Mouse (Mus musculus) kidney, postnatal 14 days (tissue): ENCODE data around the gene Gm2035.
"Not testable (repeated sequence)": the region's sequence is repeated elsewhere in the genome, so short reads cannot be mapped to it uniquely, and the experiment has no call there.

Experiments used
- DNase-seq: peaks from one replicate; pipeline ENCODE4 v3.0.0; 2022; ENCODE audit warnings: mixed read lengths

Gene Gm2035

GRCm38 (mm10) chr12:87919721-87920120, at the start of gene Gm2035:
Gene Gm2035, minus strand, starts transcription at chr12:87919857.
- DNase-seq: not testable (repeated sequence)

DNA sequence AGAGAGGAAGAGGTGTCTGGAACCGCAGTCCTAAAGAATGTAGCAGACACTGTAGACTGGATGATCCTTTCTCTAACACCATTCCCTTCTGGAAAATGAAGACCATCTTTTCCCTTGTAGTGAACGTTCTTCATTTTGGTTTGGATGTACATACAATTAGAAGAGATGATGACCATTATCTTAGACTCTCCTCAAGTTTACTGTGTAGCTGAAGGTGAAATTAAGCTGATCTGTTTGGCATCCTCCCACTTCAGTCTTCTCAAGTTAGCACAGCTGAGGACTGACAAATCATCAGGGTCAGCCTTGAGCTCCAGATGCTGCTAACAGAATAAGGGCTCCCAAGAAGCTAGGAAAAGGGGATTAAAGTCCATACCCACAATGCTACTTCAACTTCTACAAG, 34.1 kb upstream of the Gm2035 start, which contains the start of gene Gm2042:
Gene Gm2042, plus strand, starts transcription at position 301 of the 400 bp plus-strand sequence.
- DNase-seq: not testable (repeated sequence)

DNA sequence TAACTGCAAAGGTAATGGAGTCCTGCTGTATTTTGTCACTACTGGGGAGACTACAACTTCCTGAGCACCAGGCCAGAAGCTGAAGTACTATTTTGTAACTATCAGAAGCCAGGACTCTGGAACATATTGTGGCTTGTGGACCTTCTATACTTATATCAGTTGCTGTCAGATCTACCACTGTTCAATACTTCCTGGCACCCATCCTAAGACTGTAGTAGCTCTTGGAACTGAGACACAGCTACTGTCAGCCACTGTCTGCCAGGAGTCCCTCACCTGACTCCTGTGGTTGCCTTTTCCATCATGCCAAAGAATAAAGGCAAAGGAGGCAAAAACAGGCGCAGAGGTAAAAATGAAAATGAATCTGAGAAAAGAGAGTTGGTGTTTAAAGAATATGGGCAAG, 24.6 kb downstream of the Gm2035 start, which contains the start of gene Gm2022:
Gene Gm2022, plus strand, starts transcription at position 301 of the 400 bp plus-strand sequence.
- DNase-seq: not testable (repeated sequence)

DNA sequence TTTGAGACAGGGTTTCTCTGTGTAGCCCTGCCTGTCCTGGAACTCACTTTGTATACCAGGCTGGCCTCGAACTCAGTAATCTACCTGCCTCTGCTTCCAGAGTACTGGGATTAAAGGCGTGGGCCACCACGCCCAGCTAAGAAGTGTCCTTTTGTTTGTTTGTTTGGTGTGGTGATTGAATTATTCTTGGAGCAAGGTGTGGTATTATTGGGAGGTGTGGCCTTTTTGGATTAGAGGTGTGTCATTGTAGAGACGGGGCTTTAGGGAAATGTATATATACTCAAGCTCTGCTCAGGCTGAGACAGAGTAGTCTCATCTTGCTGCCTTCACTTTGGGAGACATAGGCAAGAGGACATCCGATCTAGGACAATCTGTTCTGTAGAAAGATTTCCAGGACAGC, 45.9 kb downstream of the Gm2035 start, which contains the start of gene Gm2016:
Gene Gm2016, plus strand, starts transcription at position 301 of the 400 bp plus-strand sequence.
- not testable (repeated sequence) for DNase-seq
